Mouse (Mus musculus) brain, embryonic 14.5 days (tissue): ENCODE data around the gene Pear1. TPM values are rescaled to one million over a fixed set of nuclear protein-coding genes. Genes with fewer than 3 reads are reported as not detected.
"Not testable (repeated sequence)": the region's sequence is repeated elsewhere in the genome, so short reads cannot be mapped to it uniquely, and the experiment has no call there.

ENCODE experiments used
- DNase-seq: peaks from one replicate; pipeline ENCODE4 v3.0.0-alpha.2; 2011; ENCODE audit warnings: low read depth
- CTCF ChIP-seq: fragments of 200-500 bp; IDR thresholded peaks from 2 replicates; pipeline ENCODE4 v1.5.1; 2012; ENCODE audit warnings: inconsistent platforms, mild to moderate bottlenecking, moderate library complexity, borderline replicate concordance; ENCODE audit not compliant: insufficient read depth, insufficient read length; ENCODE audit errors: extremely low read depth
- POLR2A ChIP-seq: fragments of 200-500 bp; IDR thresholded peaks from 2 replicates; pipeline ENCODE4 v1.6.1; 2012; ENCODE audit warnings: mild to moderate bottlenecking, inconsistent platforms, borderline replicate concordance; ENCODE audit not compliant: poor library complexity, insufficient read depth, insufficient read length, severe bottlenecking; ENCODE audit errors: extremely low read depth
- polyA plus RNA-seq: library from polyadenylated mRNA; depleted of rRNA; stranded (reverse); fragments of >200 nt; gene quantifications from 2 replicates; pipeline ENCODE4 v1.2.3, GENCODE M21; 2012; rRNA removed

Pear1 gene
- 14.0 and 16.9 TPM in 2 replicates for polyA plus RNA-seq

GRCm38 (mm10) chr3:87824206-87824605, at the start of gene Pear1:
Pear1 (minus strand) TSS chr3:87824306.
- DNase-seq, result not testable (repeated sequence)

- not testable (repeated sequence) for DNase-seq
Observed at GRCm38 (mm10) chr3:87864111-87864510, 40.0 kb upstream of the Pear1 start.

DNA sequence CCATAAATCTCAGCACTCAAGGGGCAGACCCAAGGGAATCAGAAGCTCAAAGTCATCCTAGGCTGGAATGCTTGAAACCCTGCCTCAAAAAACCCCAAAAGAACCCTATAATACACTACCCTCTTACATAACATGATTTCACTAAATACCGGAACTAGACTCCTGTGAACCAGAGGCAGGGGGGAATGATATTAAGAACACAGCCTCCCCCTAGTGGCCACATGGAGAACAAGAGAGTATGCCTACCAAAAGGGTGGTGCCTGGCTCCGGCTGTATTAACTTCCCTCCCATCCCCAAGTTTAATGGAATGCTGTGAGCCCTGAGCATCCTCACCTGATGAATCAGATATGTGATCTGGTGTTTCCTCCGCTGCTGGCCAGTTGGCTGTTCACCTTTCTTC, 35.7 kb upstream of the Pear1 start:
- peak; percentile 80 for DNase-seq
- TF ChIP-seq CTCF, result peak; percentile 86
- TF ChIP-seq POLR2A, result no peak

GRCm38 (mm10) chr3:87857666-87858065, 33.6 kb upstream of the Pear1 start:
- no peak for TF ChIP-seq CTCF
- TF ChIP-seq POLR2A, result no peak
- DNase-seq, result no peak

DNA sequence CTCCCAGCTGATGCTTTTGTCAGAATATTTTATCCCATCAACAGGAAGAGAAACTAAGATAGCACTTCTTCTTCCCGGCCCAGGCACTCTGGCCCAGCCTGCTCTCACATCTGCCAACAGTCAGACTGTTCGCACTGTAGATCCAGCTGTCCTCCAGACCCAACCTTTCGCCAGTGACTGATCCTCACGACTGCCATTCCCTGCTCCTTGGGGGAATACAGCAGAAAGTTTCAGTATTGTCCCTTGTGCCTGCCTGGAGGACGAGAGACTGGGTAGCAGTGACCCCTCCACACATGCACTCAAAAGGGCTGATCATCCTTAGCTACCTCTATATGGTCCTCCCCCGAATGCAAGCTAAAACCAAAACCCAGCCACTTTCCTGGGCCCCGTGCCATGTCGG, 31.8 kb upstream of the Pear1 start:
- TF ChIP-seq CTCF, result no peak
- TF ChIP-seq POLR2A, result no peak
- no peak for DNase-seq

GRCm38 (mm10) chr3:87854795-87855568, 30.9 kb upstream of the Pear1 start:
- TF ChIP-seq POLR2A (no peak), CTCF (no peak)

GRCm38 (mm10) chr3:87849117-87849516, 25.0 kb upstream of the Pear1 start:
- TF ChIP-seq POLR2A (no peak), CTCF (no peak)

More at GRCm38 (mm10) chr3:87854795-87855568, 30.9 kb upstream of the Pear1 start:
- peak; percentile 11 for DNase-seq

DNA sequence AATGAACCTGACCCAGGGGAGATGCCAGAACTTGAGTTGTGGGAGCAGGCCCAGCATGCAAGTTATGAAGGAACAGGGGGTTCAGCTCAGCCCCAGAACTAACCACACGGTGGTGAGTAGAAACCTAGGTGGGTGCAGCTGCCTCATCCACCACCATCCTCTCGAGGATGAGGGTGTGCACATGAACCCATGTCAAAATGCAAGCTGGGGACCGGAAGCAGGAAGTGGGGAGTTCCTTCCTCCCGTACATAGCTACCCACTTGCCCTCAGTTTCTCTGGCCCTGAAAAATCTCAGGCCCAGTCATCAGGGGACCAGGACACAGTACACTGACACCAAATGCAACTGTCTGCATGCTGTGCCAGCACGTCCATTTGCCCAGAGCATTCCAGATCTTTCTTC, 23.6 kb upstream of the Pear1 start:
- DNase-seq, result no peak
- TF ChIP-seq POLR2A, result no peak
- no peak for TF ChIP-seq CTCF

More at GRCm38 (mm10) chr3:87849117-87849516, 25.0 kb upstream of the Pear1 start:
- no peak for DNase-seq

DNA sequence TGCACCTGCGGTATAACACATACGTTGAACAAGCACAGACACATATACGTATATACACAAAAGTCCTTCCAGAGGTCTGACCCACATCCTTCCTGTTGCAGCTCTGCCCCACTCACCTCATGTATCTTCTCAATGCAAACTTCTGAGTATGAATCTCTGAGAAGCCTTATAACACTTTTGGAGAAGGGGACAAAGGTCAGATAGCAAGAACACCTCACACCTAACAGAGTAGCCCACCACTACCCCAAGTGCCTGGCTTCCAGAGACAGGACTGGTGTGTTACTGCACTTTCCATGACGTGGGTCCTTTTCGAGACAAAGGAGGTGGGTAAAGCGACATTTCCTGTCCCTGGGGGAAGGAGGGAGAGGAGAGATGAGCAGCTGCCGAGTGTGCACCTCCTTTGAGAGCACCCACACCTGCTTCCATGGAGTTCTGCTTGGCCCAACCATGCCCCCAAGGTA, 22.6 kb upstream of the Pear1 start, which contains the start of gene Sh2d2a:
Sh2d2a (plus strand) TSS at position 106 of the 461 bp plus-strand sequence.
- DNase-seq, result no peak
- TF ChIP-seq CTCF (no peak), POLR2A (no peak)

GRCm38 (mm10) chr3:87846186-87846585, 22.1 kb upstream of the Pear1 start:
- no peak for TF ChIP-seq POLR2A
- no peak for DNase-seq

DNA sequence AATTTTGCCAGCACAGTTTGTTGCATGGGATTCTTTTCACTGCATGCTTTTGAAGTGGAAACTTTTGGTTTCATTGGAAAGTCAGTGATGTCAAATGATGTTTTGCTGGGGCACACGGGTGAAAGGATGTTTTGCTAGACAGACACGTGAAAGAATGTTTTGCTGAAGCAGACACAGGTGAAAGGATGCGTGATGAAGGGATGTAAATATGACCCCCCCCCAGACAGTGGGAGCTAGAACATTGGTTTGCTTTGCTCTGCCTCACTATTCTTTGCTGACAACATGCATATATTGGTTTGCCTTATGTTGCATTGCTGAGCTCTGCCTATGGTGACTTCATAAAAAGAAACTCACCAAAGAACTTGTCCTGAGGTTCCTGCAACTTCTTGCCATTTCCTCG, 20.9 kb upstream of the Pear1 start:
- TF ChIP-seq POLR2A (no peak), CTCF (no peak)
- no peak for DNase-seq

DNA sequence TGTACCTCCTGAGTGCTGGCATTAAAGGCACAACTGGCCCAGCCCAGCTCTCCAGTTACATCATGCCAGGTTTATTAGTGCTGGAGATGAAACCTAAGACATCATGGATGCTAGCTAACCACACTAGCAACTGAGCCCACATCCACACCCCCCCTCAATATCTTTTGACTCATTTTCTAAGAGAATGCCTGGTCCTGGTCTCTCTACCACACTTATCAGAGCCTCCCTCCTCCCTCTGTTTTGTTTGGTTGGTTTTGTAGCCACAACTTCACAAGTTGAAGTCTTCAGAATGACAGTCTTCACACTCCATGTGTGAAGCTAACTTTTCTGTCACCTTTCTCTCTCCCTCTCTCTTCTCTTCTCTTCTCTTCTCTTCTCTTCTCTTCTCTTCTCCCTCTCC, 16.8 kb upstream of the Pear1 start:
- no peak for DNase-seq
- no peak for TF ChIP-seq POLR2A
- TF ChIP-seq CTCF, result no peak

DNA sequence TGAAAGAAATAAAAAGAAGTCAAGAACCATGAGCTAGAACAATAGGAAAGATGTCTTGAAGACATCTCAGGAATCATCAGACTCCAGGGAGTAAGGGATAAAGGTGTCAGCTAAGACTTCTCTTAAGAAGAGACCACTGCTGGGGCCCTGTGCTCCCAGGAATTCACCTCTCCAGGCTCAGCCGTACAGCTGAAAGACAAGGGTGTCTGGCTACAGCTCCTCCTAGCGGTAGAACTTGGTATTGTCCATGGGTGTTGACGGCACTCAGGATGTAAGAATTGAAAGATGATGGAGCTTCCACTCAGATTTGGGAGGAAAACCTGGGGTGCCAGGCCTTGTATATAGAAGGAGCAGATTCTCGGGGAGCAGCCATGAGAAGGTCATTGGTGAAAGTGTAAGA, 14.5 kb upstream of the Pear1 start:
- peak; percentile 76 for DNase-seq

GRCm38 (mm10) chr3:87833482-87833881, 9.4 kb upstream of the Pear1 start:
- TF ChIP-seq CTCF (no peak), POLR2A (no peak)
- DNase-seq, result no peak

More for the DNA sequence above, 14.5 kb upstream of the Pear1 start:
- TF ChIP-seq CTCF, result peak; percentile 90
- TF ChIP-seq POLR2A, result no peak
